Mouse (Mus musculus) midbrain, embryonic 16.5 days (tissue): ENCODE measurements around the gene Fam124b. TPM values are rescaled to one million over a fixed set of nuclear protein-coding genes. Genes with fewer than 3 reads are reported as not detected.
A peak's percentile ranks its signal among the peaks of the same experiment; 100 is the strongest.

Source experiments
- ATAC-seq: fragments of 200-750 bp; cut with Nextera tagmentation; 2 replicates; pipeline ENCODE4 v1.8.0; 2017; ENCODE audit warnings: moderate TSS enrichment
- H3K27ac ChIP-seq: fragments of 300-500 bp; sonication (generic); 2 replicates; pipeline ENCODE4 v1.5.1; 2014; ENCODE audit warnings: mild to moderate bottlenecking, low read length, mixed read lengths
- H3K27me3 ChIP-seq: fragments of 300-500 bp; sonication (generic); 2 replicates; pipeline ENCODE4 v1.6.1; 2014; ENCODE audit warnings: low read depth, low read length, mixed read lengths; ENCODE audit not compliant: control insufficient read depth, insufficient read depth
- H3K36me3 ChIP-seq: fragments of 300-500 bp; sonication (generic); 2 replicates; pipeline ENCODE4 v1.6.1; 2014; ENCODE audit warnings: mild to moderate bottlenecking, low read length, moderate library complexity, mixed read lengths; ENCODE audit not compliant: control insufficient read depth, insufficient read depth
- H3K4me1 ChIP-seq: fragments of 300-500 bp; sonication (generic); 2 replicates; pipeline ENCODE4 v1.6.1; 2014; ENCODE audit warnings: mild to moderate bottlenecking, low read length, mixed read lengths; ENCODE audit not compliant: control insufficient read depth, insufficient read depth
- H3K4me2 ChIP-seq: fragments of 300-500 bp; sonication (generic); 2 replicates; pipeline ENCODE4 v1.6.1; 2014; ENCODE audit warnings: mild to moderate bottlenecking, low read length, mixed read lengths
- H3K4me3 ChIP-seq: fragments of 300-500 bp; sonication (generic); 2 replicates; pipeline ENCODE4 v1.5.1; 2014; ENCODE audit warnings: low read depth, mild to moderate bottlenecking, low read length, moderate library complexity, mixed read lengths
- H3K9ac ChIP-seq: fragments of 300-500 bp; sonication (generic); 2 replicates; pipeline ENCODE4 v1.6.1; 2014; ENCODE audit warnings: low read depth, low read length, mixed read lengths
- H3K9me3 ChIP-seq: fragments of 300-500 bp; sonication (generic); replicated peaks from 2 replicates; pipeline ENCODE4 v1.6.1; 2014; ENCODE audit warnings: mild to moderate bottlenecking, low read length, mixed read lengths; ENCODE audit not compliant: control insufficient read depth, poor library complexity, severe bottlenecking
- WGBS: fragments of 180-500 bp; shearing (Covaris S2); extraction: QIAGEN DNeasy Blood & Tissue Kit; methylation state at CpG from one replicate; pipeline ENCODE4 v1.1.7; 2014; 5-methylcytosine and 5-hydroxymethylcytosine counted together
- polyA plus RNA-seq: library from polyadenylated mRNA; unstranded; fragments of >200 nt; fragmentation: Nextera tagmentation; extraction: Ambion mirVana; gene quantifications from 2 replicates; pipeline ENCODE4 v1.2.1, GENCODE M21; 2015

Fam124b gene
- polyA plus RNA-seq, 1 experiment from 2014 or later, result 0.63 TPM

- Histone ChIP-seq H3K4me3 (no peak overlapping the region), H3K27ac (no peak overlapping the region), H3K9me3 (no peaks in the 10 kb centered on the region), H3K36me3 (no peaks in the 10 kb centered on the region), H3K27me3 (no peaks in the 10 kb centered on the region), H3K4me2 (no peak overlapping the region), H3K4me1 (no peaks in the 10 kb centered on the region), H3K9ac (no peak overlapping the region)
- ATAC-seq, result no peak
- WGBS, result 68% methylated on average over 11 of the region's 11 CpGs
Measured at GRCm38 (mm10) chr1:80239481-80239880, 21.2 kb upstream of the Fam124b start.

GRCm38 (mm10) chr1:80236951-80237702 is 18.9 kb upstream of the Fam124b start:
- Histone ChIP-seq H3K9ac (no peak overlapping the region), H3K36me3 (no peaks in the 10 kb centered on the region), H3K4me1 (no peaks in the 10 kb centered on the region), H3K27me3 (no peaks in the 10 kb centered on the region), H3K4me3 (no peak overlapping the region), H3K4me2 (no peak overlapping the region), H3K27ac (no peak overlapping the region), H3K9me3 (no peaks in the 10 kb centered on the region)
- 35% methylated on average over 11 of the region's 11 CpGs for WGBS
- no peak for ATAC-seq

GRCm38 (mm10) chr1:80236126-80236525 is 17.9 kb upstream of the Fam124b start:
- H3K36me3 ChIP-seq, result no peaks in the 10 kb centered on the region
- H3K4me2 ChIP-seq, result no peak overlapping the region
- ATAC-seq, result no peak
- H3K27me3 ChIP-seq, result no peaks in the 10 kb centered on the region
- H3K4me3 ChIP-seq, result no peak overlapping the region
- H3K9ac ChIP-seq, result no peak overlapping the region
- no peaks in the 10 kb centered on the region for H3K9me3 ChIP-seq
- 0% methylated on average over 1 of the region's 1 CpGs for WGBS
- H3K27ac ChIP-seq, result no peak overlapping the region
- no peaks in the 10 kb centered on the region for H3K4me1 ChIP-seq

GRCm38 (mm10) chr1:80230612-80231011 is 12.3 kb upstream of the Fam124b start:
- Histone ChIP-seq H3K4me1 (no peaks in the 10 kb centered on the region), H3K9ac (no peak overlapping the region), H3K4me3 (no peak overlapping the region), H3K9me3 (no peaks in the 10 kb centered on the region), H3K27me3 (no peaks in the 10 kb centered on the region), H3K36me3 (no peaks in the 10 kb centered on the region), H3K4me2 (no peak overlapping the region), H3K27ac (no peak overlapping the region)
- no peak for ATAC-seq
- 68% methylated on average over 1 of the region's 1 CpGs for WGBS

- no peaks in the 10 kb centered on the region for H3K9me3 ChIP-seq
- no peaks in the 10 kb centered on the region for H3K27me3 ChIP-seq
- ATAC-seq, result peak; percentile 64; the same call in 1 of the 2 replicates
- no peak overlapping the region for H3K4me2 ChIP-seq
- H3K4me1 ChIP-seq, result peaks cover 9% of the 10 kb centered on the region
- no peaks in the 10 kb centered on the region for H3K36me3 ChIP-seq
- H3K27ac ChIP-seq, result 0 out of 2 replicates have a peak overlapping the region, but pooled peaks have one; percentile 13
- H3K4me3 ChIP-seq, result no peak overlapping the region
- no peak overlapping the region for H3K9ac ChIP-seq
- 26% methylated on average over 3 of the region's 3 CpGs for WGBS
Measured at GRCm38 (mm10) chr1:80224839-80225412, 6.7 kb upstream of the Fam124b start.

GRCm38 (mm10) chr1:80221151-80221550 is 2.9 kb upstream of the Fam124b start:
- H3K27ac ChIP-seq, result no peak overlapping the region

GRCm38 (mm10) chr1:80213826-80214225 is 4.4 kb downstream of the Fam124b start:
- no peak overlapping the region for H3K4me2 ChIP-seq
- H3K9me3 ChIP-seq, result no peaks in the 10 kb centered on the region
- H3K4me1 ChIP-seq, result no peaks in the 10 kb centered on the region
- no peaks in the 10 kb centered on the region for H3K36me3 ChIP-seq
- H3K27me3 ChIP-seq, result no peaks in the 10 kb centered on the region
- no peak for ATAC-seq
- no peak overlapping the region for H3K4me3 ChIP-seq
- H3K9ac ChIP-seq, result no peak overlapping the region
- WGBS, result 82% methylated on average over 9 of the region's 9 CpGs
- H3K27ac ChIP-seq, result no peak overlapping the region

More at GRCm38 (mm10) chr1:80221151-80221550, 2.9 kb upstream of the Fam124b start:
- no peak overlapping the region for H3K9ac ChIP-seq
- no peaks in the 10 kb centered on the region for H3K27me3 ChIP-seq
- H3K9me3 ChIP-seq, result no peaks in the 10 kb centered on the region
- no peaks in the 10 kb centered on the region for H3K36me3 ChIP-seq
- H3K4me3 ChIP-seq, result no peak overlapping the region
- H3K4me2 ChIP-seq, result no peak overlapping the region
- H3K4me1 ChIP-seq, result peaks cover 9% of the 10 kb centered on the region
- 53% methylated on average over 4 of the region's 4 CpGs for WGBS
- ATAC-seq, result peak; percentile 66

GRCm38 (mm10) chr1:80213146-80213545 is 5.1 kb downstream of the Fam124b start:
- Histone ChIP-seq H3K9me3 (no peaks in the 10 kb centered on the region), H3K27ac (no peak overlapping the region), H3K4me2 (no peak overlapping the region), H3K4me1 (no peaks in the 10 kb centered on the region), H3K27me3 (no peaks in the 10 kb centered on the region), H3K36me3 (no peaks in the 10 kb centered on the region), H3K9ac (no peak overlapping the region), H3K4me3 (no peak overlapping the region)
- ATAC-seq, result no peak
- 84% methylated on average over 10 of the region's 10 CpGs for WGBS

GRCm38 (mm10) chr1:80202314-80202713 is 16.0 kb downstream of the Fam124b start:
- Histone ChIP-seq H3K4me3 (no peak overlapping the region), H3K36me3 (no peaks in the 10 kb centered on the region), H3K9ac (no peak overlapping the region), H3K4me2 (no peak overlapping the region), H3K27me3 (no peaks in the 10 kb centered on the region), H3K4me1 (no peaks in the 10 kb centered on the region), H3K9me3 (no peaks in the 10 kb centered on the region), H3K27ac (no peak overlapping the region)
- ATAC-seq, result no peak
- 93% methylated on average over 3 of the region's 3 CpGs for WGBS
